Mouse (Mus musculus) cerebellum, adult 2 months (tissue): ENCODE measurements at regions not wholly inside any gene's neighbourhood (a gene's known extent, or its start where the extent isn't known, plus 50 kb on each side); places are given as distances from the start of the nearest gene placed in this dataset.

Source experiments
- CTCF ChIP-seq: fragments of 200-500 bp; IDR thresholded peaks from 2 replicates; pipeline ENCODE4 v1.5.1; 2011; ENCODE audit warnings: low read depth, mild to moderate bottlenecking, control low read depth, low read length, moderate library complexity, borderline replicate concordance; ENCODE audit not compliant: insufficient read depth
- POLR2A ChIP-seq: fragments of 200-500 bp; IDR thresholded peaks from 2 replicates; pipeline ENCODE4 v1.6.1; 2011; ENCODE audit warnings: low read length, control low read depth, borderline replicate concordance; ENCODE audit not compliant: insufficient read depth

DNA sequence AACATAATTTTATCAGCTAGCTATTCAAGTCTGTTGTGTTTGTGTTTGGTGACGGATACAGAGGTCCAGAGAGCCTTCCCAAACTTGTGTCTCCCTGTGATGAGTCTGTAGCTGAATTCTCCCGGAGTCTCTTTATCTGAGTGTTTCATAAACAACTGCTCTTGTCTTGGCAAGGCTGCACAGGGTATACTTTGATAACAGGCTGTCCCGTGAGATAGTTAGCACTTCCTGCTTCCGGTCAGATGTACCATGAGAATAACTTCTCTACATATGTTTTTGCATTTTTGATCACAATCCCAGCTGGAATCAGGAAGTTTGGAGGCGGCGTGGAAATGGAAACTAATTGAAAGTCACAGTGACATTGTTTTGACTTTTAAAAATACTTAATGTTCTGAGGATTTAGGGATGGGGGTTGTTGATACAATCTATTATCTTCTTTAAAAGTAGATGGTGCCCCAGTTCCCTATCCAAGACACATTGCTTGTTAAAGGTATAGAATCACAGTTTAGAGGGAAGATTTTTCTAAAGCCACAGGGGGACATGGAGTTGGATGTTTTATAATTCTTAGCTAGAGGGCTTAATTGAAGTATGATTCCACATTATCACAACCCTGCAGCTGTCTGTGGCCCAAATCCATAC lies 257.9 kb downstream of the Gm10295 start:
- TF ChIP-seq CTCF (no peak), POLR2A (no peak)
